Mouse (Mus musculus) stomach, postnatal 0 days (tissue): Measurements from ENCODE around the gene 4933407L21Rik.

Experiments used
- CTCF ChIP-seq: IDR thresholded peaks from 2 replicates; pipeline ENCODE4 v1.5.1; 2016; ENCODE audit warnings: antibody characterized with exemption, low read depth, mild to moderate bottlenecking, moderate library complexity
- EP300 ChIP-seq: optimal IDR thresholded peaks from 2 replicates; pipeline ENCODE3; 2016; ENCODE audit warnings: antibody characterized with exemption

DNA sequence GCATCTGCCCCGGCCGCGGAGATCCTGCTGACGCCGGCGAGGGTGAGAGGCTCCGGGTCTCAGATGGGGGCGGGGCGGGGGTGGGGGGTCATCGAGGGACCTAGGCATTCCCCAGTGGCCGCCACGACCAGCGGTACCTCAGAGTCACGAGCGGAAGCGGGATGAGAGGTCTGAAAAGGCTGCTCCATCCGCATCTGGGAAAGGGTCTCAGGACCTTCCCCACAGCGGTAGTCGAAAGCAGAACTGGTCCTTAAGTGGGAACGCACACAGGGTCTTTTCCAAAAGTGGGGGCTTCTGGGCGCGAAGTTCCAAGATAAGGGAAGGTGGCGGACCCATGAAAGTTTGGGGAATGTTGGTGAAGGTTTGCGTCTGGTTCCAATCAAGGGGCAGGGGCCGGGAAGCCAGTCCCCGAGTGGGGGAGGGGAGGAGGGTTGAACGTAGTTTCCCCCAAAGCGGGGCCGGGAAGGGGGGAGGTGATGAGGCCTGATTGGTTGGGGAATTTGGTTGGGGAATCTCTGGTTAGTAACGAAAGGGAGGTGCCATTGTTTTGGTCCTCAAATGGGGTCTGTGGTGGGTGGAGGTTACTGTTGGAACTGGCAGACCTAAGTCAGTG, 33.4 kb upstream of the 4933407L21Rik start:
- TF ChIP-seq CTCF = no peak
- no peak for TF ChIP-seq EP300
